Mouse (Mus musculus) C2C12 (cell line): Measurements from ENCODE around the gene Kpnb1.

Experiments used
- CTCF ChIP-seq: IDR thresholded peaks from one replicate; pipeline ENCODE4 v1.5.1; 2011; ENCODE audit not compliant: control insufficient read depth, insufficient read depth, insufficient read length
- USF1 ChIP-seq: IDR thresholded peaks from one replicate; pipeline ENCODE4 v1.6.1; 2011; ENCODE audit warnings: low read depth, mild to moderate bottlenecking, control low read depth, moderate library complexity

- TF ChIP-seq CTCF (no peak), USF1 (no peak)
Measured at GRCm38 (mm10) chr11:97127470-97128223, 60.0 kb downstream of the Kpnb1 start.
